Mouse (Mus musculus) spleen, adult 2 months (tissue): Measurements from ENCODE around the gene Cyp8b1. TPM values are rescaled to one million over a fixed set of nuclear protein-coding genes. Genes with fewer than 3 reads are reported as not detected.
A peak's percentile ranks its signal among the peaks of the same experiment; 100 is the strongest.

Experiments
- DNase-seq, 2 experiments: peaks; one replicate each; pipeline versions ENCODE4 v3.0.0 to v3.0.0-alpha.2; 2012 to 2021; ENCODE audit warnings: low spot score in 2 of 2, low read depth in 1 of 2
- H3K27ac ChIP-seq: fragments of 200-500 bp; 2 replicates; pipeline ENCODE4 v1.5.1; 2012; ENCODE audit warnings: low read length, inconsistent platforms; ENCODE audit not compliant: insufficient read depth
- H3K27me3 ChIP-seq: fragments of 200-500 bp; 2 replicates; pipeline ENCODE4 v1.6.1; 2012; ENCODE audit warnings: mild to moderate bottlenecking, moderate library complexity, low read length, inconsistent platforms; ENCODE audit not compliant: control insufficient read depth, insufficient read depth
- H3K36me3 ChIP-seq: fragments of 200-500 bp; 2 replicates; pipeline ENCODE4 v1.6.1; 2012; ENCODE audit warnings: mild to moderate bottlenecking, low read length, inconsistent platforms; ENCODE audit not compliant: control insufficient read depth, insufficient read depth
- H3K4me1 ChIP-seq: fragments of 200-500 bp; 2 replicates; pipeline ENCODE4 v1.6.1; 2011; ENCODE audit warnings: inconsistent platforms; ENCODE audit not compliant: control insufficient read depth, insufficient read depth, insufficient read length
- H3K4me3 ChIP-seq: fragments of 200-500 bp; 2 replicates; pipeline ENCODE4 v1.5.1; 2011; ENCODE audit warnings: mild to moderate bottlenecking, inconsistent platforms; ENCODE audit not compliant: insufficient read depth, insufficient read length; ENCODE audit errors: extremely low read depth
- CTCF ChIP-seq: fragments of 200-500 bp; IDR thresholded peaks from 2 replicates; pipeline ENCODE4 v1.5.1; 2011; ENCODE audit warnings: mild to moderate bottlenecking, inconsistent platforms; ENCODE audit not compliant: insufficient read depth, insufficient read length, insufficient replicate concordance; ENCODE audit errors: extremely low read depth
- POLR2A ChIP-seq: fragments of 200-500 bp; IDR thresholded peaks from 2 replicates; pipeline ENCODE4 v1.6.1; 2011; ENCODE audit warnings: low read depth, low read length, inconsistent platforms
- WGBS: fragments of 180-500 bp; shearing (Covaris S2); methylation state at CpG from one replicate; pipeline ENCODE4 v1.1.7; 2018; 5-methylcytosine and 5-hydroxymethylcytosine counted together
- polyA plus RNA-seq: library from polyadenylated mRNA; depleted of rRNA; stranded (reverse); fragments of >200 nt; gene quantifications from 2 replicates; pipeline ENCODE4 v1.2.3, GENCODE M21; 2012

Cyp8b1 gene
- polyA plus RNA-seq, 1 experiment = 0.25 TPM

GRCm38 (mm10) chr9:121919027-121919501 is 3.0 kb upstream of the Cyp8b1 start:
- DNase-seq = peak; percentile 49 to 66
- H3K27ac ChIP-seq = peak overlapping the region; percentile 39
- H3K36me3 ChIP-seq = no peaks in the 10 kb centered on the region
- peaks cover 9% of the 10 kb centered on the region; the same call in 1 of the 2 replicates for H3K4me1 ChIP-seq
- TF ChIP-seq POLR2A (peak; percentile 39; the same call in 1 of the 2 replicates), CTCF (no peak)
- no peaks in the 10 kb centered on the region for H3K27me3 ChIP-seq
- no peak overlapping the region for H3K4me3 ChIP-seq
- 18% methylated on average over 10 of the region's 10 CpGs for WGBS

- TF ChIP-seq POLR2A (no peak), CTCF (no peak)
- Histone ChIP-seq H3K27me3 (no peaks in the 10 kb centered on the region), H3K27ac (no peak overlapping the region), H3K4me1 (peaks cover 12% of the 10 kb centered on the region; the same call in 1 of the 2 replicates), H3K4me3 (no peak overlapping the region), H3K36me3 (no peaks in the 10 kb centered on the region)
- 82% methylated on average over 10 of the region's 10 CpGs for WGBS
- DNase-seq = no peak
These were observed 1.0 kb downstream of the Cyp8b1 start for GRCm38 (mm10) chr9:121915056-121915455.

- TF ChIP-seq CTCF (no peak), POLR2A (no peak)
- Histone ChIP-seq H3K27ac (no peak overlapping the region), H3K27me3 (no peaks in the 10 kb centered on the region), H3K4me1 (peaks cover 19% of the 10 kb centered on the region; the same call in 1 of the 2 replicates), H3K36me3 (no peaks in the 10 kb centered on the region), H3K4me3 (no peak overlapping the region)
- DNase-seq = no peak
- WGBS = 77% methylated on average over 8 of the region's 8 CpGs
These were observed 1.8 kb downstream of the Cyp8b1 start for GRCm38 (mm10) chr9:121914226-121914757.

GRCm38 (mm10) chr9:121912786-121913185 is 3.3 kb downstream of the Cyp8b1 start:
- Histone ChIP-seq H3K36me3 (no peaks in the 10 kb centered on the region), H3K27me3 (no peaks in the 10 kb centered on the region), H3K4me1 (peaks cover 16% of the 10 kb centered on the region), H3K4me3 (no peak overlapping the region), H3K27ac (no peak overlapping the region)
- no peak for DNase-seq
- TF ChIP-seq CTCF (no peak), POLR2A (no peak)
- 90% methylated on average over 4 of the region's 4 CpGs for WGBS

- no peak overlapping the region for H3K27ac ChIP-seq
- no peaks in the 10 kb centered on the region for H3K36me3 ChIP-seq
- peaks cover 16% of the 10 kb centered on the region for H3K4me1 ChIP-seq
- no peak for DNase-seq
- WGBS = 93% methylated on average over 7 of the region's 7 CpGs
- TF ChIP-seq POLR2A (no peak), CTCF (no peak)
- H3K4me3 ChIP-seq = no peak overlapping the region
- H3K27me3 ChIP-seq = no peaks in the 10 kb centered on the region
These were observed 4.9 kb downstream of the Cyp8b1 start for GRCm38 (mm10) chr9:121911196-121911595.

- Histone ChIP-seq H3K4me3 (no peak overlapping the region), H3K4me1 (peaks cover 23% of the 10 kb centered on the region), H3K27ac (peak overlapping the region; percentile 64), H3K36me3 (no peaks in the 10 kb centered on the region), H3K27me3 (no peaks in the 10 kb centered on the region)
- DNase-seq = peak in 1 of 2 experiments; percentile 63
- TF ChIP-seq CTCF (no peak), POLR2A (no peak)
- 5% methylated on average over 6 of the region's 6 CpGs for WGBS
These were observed 6.5 kb downstream of the Cyp8b1 start for GRCm38 (mm10) chr9:121909635-121910034.

GRCm38 (mm10) chr9:121908321-121908720 is 7.8 kb downstream of the Cyp8b1 start:
- Histone ChIP-seq H3K27ac (no peak overlapping the region), H3K27me3 (no peaks in the 10 kb centered on the region), H3K4me1 (peaks cover 34% of the 10 kb centered on the region), H3K36me3 (no peaks in the 10 kb centered on the region), H3K4me3 (no peak overlapping the region)
- TF ChIP-seq CTCF (no peak), POLR2A (no peak)
- DNase-seq = no peak
- WGBS = 91% methylated on average over 17 of the region's 17 CpGs
